Mouse (Mus musculus): ENCODE data around the gene Pmfbp1. TPM values are rescaled to one million over a fixed set of nuclear protein-coding genes. Genes with fewer than 3 reads are reported as not detected.

Gene Pmfbp1
- polyA plus RNA-seq, 1 experiment = not detected

DNA sequence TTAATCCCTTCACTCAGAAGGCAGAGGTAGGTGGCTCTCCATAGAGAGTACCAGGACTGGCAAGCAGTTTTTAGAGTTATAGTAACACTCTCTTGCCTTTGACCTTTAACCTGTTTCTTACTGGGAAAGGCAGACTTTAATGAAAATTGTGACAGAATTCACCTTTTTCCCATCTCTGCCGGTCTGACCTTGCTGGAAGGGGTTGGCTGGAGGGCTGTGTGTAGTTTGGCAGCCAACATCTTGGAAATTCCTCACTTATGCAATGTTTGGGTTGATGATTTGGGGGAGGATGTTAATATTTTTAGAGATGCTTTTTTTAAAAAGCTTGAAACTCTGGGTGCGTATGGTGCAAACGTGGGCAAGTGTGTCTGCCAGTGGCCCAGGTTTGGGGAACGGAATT is 90.5 kb downstream of the Pmfbp1 start:
- Histone ChIP-seq H3K27me3 (ENCODE audit: control insufficient read depth, insufficient read depth, low read length) (no peaks in the 10 kb centered on the region), H3K4me1 (ENCODE audit: control insufficient read depth, insufficient read depth, insufficient read length) (no peaks in the 10 kb centered on the region), H3K4me3 (ENCODE audit: extremely low read depth, insufficient read depth, insufficient read length) (no peak overlapping the region), H3K36me3 (ENCODE audit: control insufficient read depth, insufficient read depth, low read length) (no peaks in the 10 kb centered on the region), H3K27ac (ENCODE audit: insufficient read depth, low read length) (no peak overlapping the region)
- 81% methylated on average over 4 of the region's 4 CpGs for WGBS
- DNase-seq (ENCODE audit: low read depth in 1 of 2, low spot score in 2 of 2) = no peak
- TF ChIP-seq POLR2A (IDR thresholded peaks at IDR 0.05; ENCODE audit: low read depth, low read length) (no peak), CTCF (IDR thresholded peaks at IDR 0.05; ENCODE audit: extremely low read depth, insufficient read depth, insufficient read length, insufficient replicate concordance) (no peak)

DNA sequence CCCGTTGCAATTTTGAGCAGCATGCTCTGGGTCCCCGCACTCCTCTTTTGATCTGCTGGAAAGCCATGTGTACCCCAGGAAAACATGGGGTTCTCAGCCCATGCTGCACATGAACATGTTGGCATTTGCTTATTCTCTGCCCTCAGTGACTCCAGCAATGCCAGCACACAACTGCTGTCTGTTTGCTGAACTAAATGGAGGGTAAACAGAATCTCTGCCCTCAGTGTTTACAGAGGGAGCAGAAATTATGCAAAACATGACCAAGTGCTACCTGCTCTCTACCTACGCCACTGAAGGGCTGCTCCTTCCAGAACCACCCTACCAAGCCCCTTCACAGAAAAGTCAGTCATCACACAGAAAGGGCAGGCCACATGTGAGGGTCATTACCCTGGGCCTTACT is 91.0 kb downstream of the Pmfbp1 start:
- H3K36me3 ChIP-seq (ENCODE audit: control insufficient read depth, insufficient read depth, low read length) = no peaks in the 10 kb centered on the region
- no peaks in the 10 kb centered on the region for H3K4me1 ChIP-seq (ENCODE audit: control insufficient read depth, insufficient read depth, insufficient read length)
- no peak overlapping the region for H3K4me3 ChIP-seq (ENCODE audit: extremely low read depth, insufficient read depth, insufficient read length)
- WGBS = 95% methylated on average over 3 of the region's 3 CpGs
- TF ChIP-seq POLR2A (IDR thresholded peaks at IDR 0.05; ENCODE audit: low read depth, low read length) (no peak), CTCF (IDR thresholded peaks at IDR 0.05; ENCODE audit: extremely low read depth, insufficient read depth, insufficient read length, insufficient replicate concordance) (no peak)
- DNase-seq (ENCODE audit: low read depth in 1 of 2, low spot score in 2 of 2) = no peak
- H3K27ac ChIP-seq (ENCODE audit: insufficient read depth, low read length) = no peak overlapping the region
- no peaks in the 10 kb centered on the region for H3K27me3 ChIP-seq (ENCODE audit: control insufficient read depth, insufficient read depth, low read length)

DNA sequence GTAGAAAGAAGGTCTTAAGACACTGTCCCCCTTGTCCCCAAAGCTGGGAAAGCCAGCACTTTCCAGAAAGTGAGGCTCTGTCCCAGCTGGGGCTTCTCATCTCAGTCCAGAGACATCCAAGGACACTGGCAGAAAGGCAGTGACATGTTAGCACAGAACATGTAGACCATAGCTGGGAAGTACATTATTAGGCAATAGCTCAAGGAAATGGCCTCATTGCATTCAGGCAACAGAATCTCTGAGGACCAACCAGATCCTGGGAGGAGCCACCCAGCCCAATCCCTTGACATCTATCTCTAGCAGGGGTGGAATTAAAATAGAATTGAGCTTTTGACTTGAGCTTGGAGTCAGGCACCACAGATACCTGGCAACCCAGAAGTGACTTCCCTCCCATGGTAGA is 91.8 kb downstream of the Pmfbp1 start:
- H3K4me1 ChIP-seq (ENCODE audit: control insufficient read depth, insufficient read depth, insufficient read length) = no peaks in the 10 kb centered on the region
- DNase-seq (ENCODE audit: low read depth in 1 of 2, low spot score in 2 of 2) = no peak
- no peak overlapping the region for H3K27ac ChIP-seq (ENCODE audit: insufficient read depth, low read length)
- no peaks in the 10 kb centered on the region for H3K36me3 ChIP-seq (ENCODE audit: control insufficient read depth, insufficient read depth, low read length)
- TF ChIP-seq CTCF (IDR thresholded peaks at IDR 0.05; ENCODE audit: extremely low read depth, insufficient read depth, insufficient read length, insufficient replicate concordance) (no peak), POLR2A (IDR thresholded peaks at IDR 0.05; ENCODE audit: low read depth, low read length) (no peak)
- H3K4me3 ChIP-seq (ENCODE audit: extremely low read depth, insufficient read depth, insufficient read length) = no peak overlapping the region
- no peaks in the 10 kb centered on the region for H3K27me3 ChIP-seq (ENCODE audit: control insufficient read depth, insufficient read depth, low read length)

DNA sequence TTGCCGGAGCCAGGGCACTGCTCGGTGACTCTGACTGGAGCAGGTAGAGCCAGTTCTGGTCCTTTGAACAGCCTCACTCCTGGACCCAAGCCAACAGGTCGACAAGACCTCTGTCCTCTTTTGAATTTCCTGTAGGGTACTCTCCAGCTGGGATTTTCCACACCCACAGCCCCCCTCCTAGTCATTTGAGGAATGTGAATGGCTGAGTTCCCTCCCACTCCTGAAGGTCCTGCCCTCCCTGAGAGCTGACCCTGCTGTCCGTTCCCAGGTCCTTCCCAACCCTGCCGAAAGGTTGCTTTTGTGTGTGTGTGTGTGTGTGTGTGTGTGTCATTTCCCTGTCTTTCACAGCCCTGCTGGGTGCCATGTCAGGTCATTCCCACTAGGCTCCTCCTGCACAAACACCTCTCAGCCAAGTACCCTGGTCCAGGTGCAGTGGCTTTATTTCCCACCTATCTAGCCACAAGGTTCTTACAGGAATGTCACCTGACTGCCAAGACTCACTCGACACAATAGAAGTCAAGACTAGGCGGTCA is 93.2 kb downstream of the Pmfbp1 start:
- no peaks in the 10 kb centered on the region for H3K4me1 ChIP-seq (ENCODE audit: control insufficient read depth, insufficient read depth, insufficient read length)
- no peaks in the 10 kb centered on the region for H3K36me3 ChIP-seq (ENCODE audit: control insufficient read depth, insufficient read depth, low read length)
- H3K27me3 ChIP-seq (ENCODE audit: control insufficient read depth, insufficient read depth, low read length) = no peaks in the 10 kb centered on the region
- H3K27ac ChIP-seq (ENCODE audit: insufficient read depth, low read length) = no peak overlapping the region
- WGBS = 71% methylated on average over 7 of the region's 7 CpGs
- H3K4me3 ChIP-seq (ENCODE audit: extremely low read depth, insufficient read depth, insufficient read length) = no peak overlapping the region
- no peak for DNase-seq (ENCODE audit: low read depth in 1 of 2, low spot score in 2 of 2)
- TF ChIP-seq POLR2A (IDR thresholded peaks at IDR 0.05; ENCODE audit: low read depth, low read length) (no peak), CTCF (IDR thresholded peaks at IDR 0.05; ENCODE audit: extremely low read depth, insufficient read depth, insufficient read length, insufficient replicate concordance) (no peak)

GRCm38 (mm10) chr8:109590901-109591300 is 97.1 kb downstream of the Pmfbp1 start:
- H3K36me3 ChIP-seq (ENCODE audit: control insufficient read depth, insufficient read depth, low read length) = peaks cover 7% of the 10 kb centered on the region
- TF ChIP-seq POLR2A (IDR thresholded peaks at IDR 0.05; ENCODE audit: low read depth, low read length) (no peak), CTCF (IDR thresholded peaks at IDR 0.05; ENCODE audit: extremely low read depth, insufficient read depth, insufficient read length, insufficient replicate concordance) (no peak)
- H3K27ac ChIP-seq (ENCODE audit: insufficient read depth, low read length) = no peak overlapping the region
- H3K4me3 ChIP-seq (ENCODE audit: extremely low read depth, insufficient read depth, insufficient read length) = no peak overlapping the region
- no peaks in the 10 kb centered on the region for H3K27me3 ChIP-seq (ENCODE audit: control insufficient read depth, insufficient read depth, low read length)
- no peak for DNase-seq (ENCODE audit: low read depth in 1 of 2, low spot score in 2 of 2)
- no peaks in the 10 kb centered on the region for H3K4me1 ChIP-seq (ENCODE audit: control insufficient read depth, insufficient read depth, insufficient read length)
- WGBS = 96% methylated on average over 9 of the region's 9 CpGs

DNA sequence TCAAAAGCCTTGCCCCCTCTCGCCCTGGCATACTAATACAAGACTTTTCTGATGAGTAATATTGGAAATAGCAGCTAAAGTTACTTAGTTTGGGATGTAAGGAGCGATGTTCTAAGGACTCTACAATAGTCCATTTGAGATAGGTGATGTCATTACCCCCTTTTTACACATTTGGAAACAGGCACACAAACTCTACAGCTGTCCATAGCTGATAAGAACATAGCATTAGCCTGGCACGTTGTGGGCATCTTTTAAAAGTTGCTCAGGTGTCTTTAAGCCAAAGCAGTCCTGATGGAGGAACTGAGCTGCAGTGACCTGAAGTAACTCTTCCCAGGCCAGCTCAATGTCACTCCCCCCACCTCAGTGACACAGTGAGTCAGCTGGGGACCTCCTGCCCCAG is 97.5 kb downstream of the Pmfbp1 start:
- no peak overlapping the region for H3K27ac ChIP-seq (ENCODE audit: insufficient read depth, low read length)
- WGBS = 84% methylated on average over 3 of the region's 3 CpGs
- TF ChIP-seq POLR2A (IDR thresholded peaks at IDR 0.05; ENCODE audit: low read depth, low read length) (no peak), CTCF (IDR thresholded peaks at IDR 0.05; ENCODE audit: extremely low read depth, insufficient read depth, insufficient read length, insufficient replicate concordance) (no peak)

GRCm38 (mm10) chr8:109592164-109592563 is 98.3 kb downstream of the Pmfbp1 start:
- H3K27ac ChIP-seq (ENCODE audit: insufficient read depth, low read length) = no peak overlapping the region; the same call in 1 of the 2 replicates
- WGBS = 74% methylated on average over 5 of the region's 5 CpGs
- no peak overlapping the region for H3K4me3 ChIP-seq (ENCODE audit: extremely low read depth, insufficient read depth, insufficient read length)

More for the DNA sequence above, 97.5 kb downstream of the Pmfbp1 start:
- Histone ChIP-seq H3K4me3 (ENCODE audit: extremely low read depth, insufficient read depth, insufficient read length) (no peak overlapping the region), H3K4me1 (ENCODE audit: control insufficient read depth, insufficient read depth, insufficient read length) (no peaks in the 10 kb centered on the region), H3K36me3 (ENCODE audit: control insufficient read depth, insufficient read depth, low read length) (peaks cover 7% of the 10 kb centered on the region), H3K27me3 (ENCODE audit: control insufficient read depth, insufficient read depth, low read length) (no peaks in the 10 kb centered on the region)
- DNase-seq (ENCODE audit: low read depth in 1 of 2, low spot score in 2 of 2) = no peak

More at GRCm38 (mm10) chr8:109592164-109592563, 98.3 kb downstream of the Pmfbp1 start:
- Histone ChIP-seq H3K4me1 (ENCODE audit: control insufficient read depth, insufficient read depth, insufficient read length) (no peaks in the 10 kb centered on the region), H3K36me3 (ENCODE audit: control insufficient read depth, insufficient read depth, low read length) (peaks cover 9% of the 10 kb centered on the region), H3K27me3 (ENCODE audit: control insufficient read depth, insufficient read depth, low read length) (no peaks in the 10 kb centered on the region)
- no peak for TF ChIP-seq CTCF (IDR thresholded peaks at IDR 0.05; ENCODE audit: extremely low read depth, insufficient read depth, insufficient read length, insufficient replicate concordance)
- no peak for DNase-seq (ENCODE audit: low read depth in 1 of 2, low spot score in 2 of 2)

Other genes starting within 250 kb of the Pmfbp1 start
- gene Dhx38, start 71.8 kb downstream of the Pmfbp1 start, polyA plus RNA-seq (2012; rRNA removed) = 20.1 and 22.6 TPM in 2 replicates
- 2.6 and 2.9 TPM in 2 replicates for gene Txnl4b, start 71.9 kb downstream of the Pmfbp1 start, polyA plus RNA-seq (2012; rRNA removed)
- gene Hp, start 85.1 kb downstream of the Pmfbp1 start, polyA plus RNA-seq (2012; rRNA removed) = 22.1 and 31.9 TPM in 2 replicates
- gene Dhodh, start 114.6 kb downstream of the Pmfbp1 start, polyA plus RNA-seq (2012; rRNA removed) = 18.4 and 21.7 TPM in 2 replicates
- 0.72 and 0.91 TPM in 2 replicates for gene Pkd1l3, start 120.5 kb downstream of the Pmfbp1 start, polyA plus RNA-seq (2012; rRNA removed)
- 23.5 and 26.3 TPM in 2 replicates for gene Ist1, start 199.2 kb downstream of the Pmfbp1 start, polyA plus RNA-seq (2012; rRNA removed)
- gene Zfp821, start 211.5 kb downstream of the Pmfbp1 start, polyA plus RNA-seq (2012; rRNA removed) = 5.1 and 7.6 TPM in 2 replicates
- 7.8 and 20.8 TPM in 2 replicates for gene Atxn1l, start 243.7 kb downstream of the Pmfbp1 start, polyA plus RNA-seq (2012; rRNA removed)